Mouse (Mus musculus) thymus, postnatal 10 days (tissue): ENCODE data around the gene Cd200r4.
"Not testable (repeated sequence)": the region's sequence is repeated elsewhere in the genome, so short reads cannot be mapped to it uniquely, and the experiment has no call there.

Source experiments
- DNase-seq, 2 experiments: peaks; one replicate each; pipeline ENCODE4 v3.0.0; 2021; ENCODE audit warnings: low spot score in 2 of 2

Cd200r4 gene

DNA sequence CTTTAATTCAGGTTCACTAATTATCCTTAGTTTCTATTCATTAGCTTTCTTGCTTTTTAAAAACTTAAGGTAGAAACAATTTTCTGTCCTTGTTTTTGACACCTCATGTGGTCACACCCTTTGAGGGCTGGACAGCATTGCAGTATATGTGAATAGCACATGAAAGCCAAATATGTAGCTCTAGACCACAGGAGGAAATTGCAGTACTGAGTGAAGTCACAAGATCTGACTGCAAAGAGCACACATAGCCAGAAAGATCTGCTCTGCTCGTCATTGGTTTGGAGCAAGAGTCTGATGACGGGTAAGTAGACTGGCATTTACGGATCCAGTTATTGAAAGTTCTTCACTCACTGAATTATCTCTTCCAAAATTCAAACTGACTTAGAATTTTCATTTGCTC is at the start of gene Cd200r4:
Gene Cd200r4, plus strand, starts transcription at position 190 of the 400 bp plus-strand sequence.
- DNase-seq: no peak

DNA sequence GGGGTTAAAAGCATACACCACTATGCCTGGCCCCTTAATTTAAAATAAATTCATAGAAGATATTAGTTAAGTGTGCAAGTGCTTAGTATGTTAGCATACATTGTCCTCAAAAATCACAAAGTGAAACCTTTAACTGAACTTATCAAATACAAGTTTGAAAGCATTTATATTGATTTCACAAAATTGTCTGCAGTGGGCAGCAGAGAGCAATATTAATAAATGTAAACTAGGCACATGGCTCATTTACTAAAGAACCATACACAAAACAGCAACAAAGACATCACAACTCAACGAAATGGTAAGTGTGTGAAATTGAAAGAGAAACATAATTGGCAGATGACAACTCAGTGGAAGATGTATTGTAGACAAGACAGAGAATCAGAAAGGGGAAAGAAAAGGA is 49.7 kb upstream of the Cd200r4 start:
- DNase-seq: no peak

DNA sequence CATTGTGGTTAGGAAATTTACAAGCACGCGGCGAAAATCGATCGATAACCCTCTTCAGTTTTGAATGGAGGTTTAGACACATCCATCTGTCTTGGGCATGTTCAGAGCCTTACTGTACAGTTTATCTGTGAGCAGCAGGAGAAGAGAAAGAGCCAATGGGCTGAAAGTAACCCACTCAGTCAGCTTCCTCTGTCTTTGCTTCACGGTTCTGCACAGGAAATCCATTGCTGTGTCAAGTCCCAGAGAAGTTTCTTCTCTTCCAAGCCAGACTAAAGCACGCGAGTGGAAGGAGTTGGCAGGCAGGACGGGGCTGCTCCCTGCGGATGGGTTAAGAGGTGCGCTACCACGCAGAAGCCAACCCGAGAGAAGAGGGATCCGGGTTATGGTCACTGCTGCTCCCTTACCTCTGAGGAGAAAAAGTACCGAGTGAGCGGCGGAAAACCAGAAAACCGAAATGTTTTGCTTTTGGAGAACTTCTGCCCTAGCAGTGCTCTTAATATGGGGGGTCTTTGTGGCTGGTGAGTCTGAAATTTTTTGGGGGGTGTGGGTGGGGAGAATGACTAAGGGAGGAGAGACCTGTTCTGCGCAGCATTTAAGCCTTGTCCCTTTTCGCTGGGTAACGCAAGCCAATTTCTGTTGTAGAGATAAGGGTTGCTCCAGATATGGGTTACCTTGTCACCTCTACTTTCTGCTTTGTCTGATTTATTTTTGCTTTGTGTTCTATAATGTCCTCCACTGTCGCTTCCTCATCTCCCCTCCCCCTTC is 45.8 kb upstream of the Cd200r4 start, which contains the start of gene Cd200r1:
Gene Cd200r1, plus strand, starts transcription at position 182 of the 765 bp plus-strand sequence.
- peak; percentile 22 for DNase-seq

DNA sequence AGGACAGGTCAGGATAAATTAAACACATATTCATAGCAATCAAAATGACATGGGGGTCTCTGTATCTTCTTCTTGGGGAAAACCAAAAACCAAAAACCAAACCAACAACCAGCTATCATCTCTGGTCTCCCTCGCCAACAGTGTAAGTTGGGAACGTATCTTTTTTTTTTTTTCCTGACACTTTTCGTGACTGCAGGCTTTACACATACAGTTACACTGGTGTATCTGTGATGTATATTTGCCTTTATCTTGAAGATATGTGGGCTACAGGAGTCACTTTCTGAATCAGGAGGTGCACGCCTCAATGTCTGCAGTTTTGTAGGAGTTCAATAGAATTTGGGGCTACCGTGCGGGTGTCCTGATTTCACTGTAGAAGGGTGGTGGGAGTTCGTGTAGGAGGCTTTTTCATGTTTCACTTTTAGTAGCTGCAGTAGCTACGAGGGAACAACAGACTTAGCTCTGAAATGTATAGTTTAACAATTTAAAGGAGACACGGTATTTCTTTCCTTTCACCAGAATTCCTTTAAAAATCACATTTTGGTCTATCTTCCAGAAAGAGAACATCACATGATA is 45.1 kb upstream of the Cd200r4 start:
- DNase-seq: no peak

DNA sequence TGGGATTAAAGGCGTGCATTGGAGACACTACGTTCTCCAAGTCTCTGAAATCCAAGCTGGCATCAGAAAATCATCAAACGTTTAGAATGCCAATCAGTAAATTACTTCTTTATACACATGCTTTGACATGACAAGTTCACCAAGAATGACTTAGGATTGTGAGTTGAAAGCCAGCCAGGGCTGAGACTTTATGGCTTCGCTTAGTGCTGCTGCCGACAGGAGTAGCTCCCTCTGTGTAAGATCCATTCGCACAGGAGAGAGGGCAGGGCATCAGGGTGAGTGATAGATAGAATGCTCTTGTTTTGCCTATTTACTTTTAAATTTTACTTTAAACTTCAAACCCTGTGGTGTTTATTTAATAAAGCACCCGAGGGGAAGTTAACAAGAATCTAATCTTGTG is 44.0 kb upstream of the Cd200r4 start:
- DNase-seq: no peak

DNA sequence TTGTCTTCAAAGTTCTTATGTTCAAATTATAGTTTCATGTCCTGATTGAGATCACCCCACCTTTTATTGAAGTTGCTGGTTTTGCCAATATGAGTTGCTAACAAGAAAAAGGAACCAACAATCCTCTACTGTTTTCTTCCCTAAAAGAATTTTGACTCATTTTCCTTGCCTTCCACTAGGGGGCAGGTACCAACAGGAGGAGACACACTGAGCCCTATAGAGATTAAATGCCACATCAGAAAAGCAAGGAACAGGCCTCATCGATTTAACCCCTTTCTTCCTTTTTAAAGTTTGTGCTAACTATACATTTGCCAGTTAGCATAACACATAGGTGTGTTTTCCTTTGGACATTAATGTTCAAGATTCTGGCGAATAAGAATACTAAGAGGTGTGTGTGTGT is 43.6 kb upstream of the Cd200r4 start:
- peak in 1 of 2 experiments; percentile 24 for DNase-seq

DNA sequence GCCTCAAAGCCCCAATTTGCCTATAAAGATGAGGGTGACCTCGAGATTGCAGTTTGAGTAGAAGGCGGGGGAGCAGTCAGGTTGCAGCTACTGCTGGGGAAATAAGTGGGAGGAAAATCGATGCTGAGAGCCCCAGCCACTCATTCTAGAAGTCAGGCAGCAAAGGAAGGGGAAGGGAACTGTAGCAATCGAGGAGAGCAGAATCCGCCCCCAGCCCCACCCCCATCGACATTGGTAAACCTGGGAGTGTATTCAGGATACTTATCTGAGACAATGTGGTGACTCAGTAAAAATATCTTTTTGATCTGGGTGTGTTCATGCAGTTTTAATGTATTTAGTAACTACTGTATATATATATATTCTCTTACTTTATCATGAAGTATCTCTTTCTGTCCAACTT is 39.0 kb upstream of the Cd200r4 start:
- DNase-seq: no peak

DNA sequence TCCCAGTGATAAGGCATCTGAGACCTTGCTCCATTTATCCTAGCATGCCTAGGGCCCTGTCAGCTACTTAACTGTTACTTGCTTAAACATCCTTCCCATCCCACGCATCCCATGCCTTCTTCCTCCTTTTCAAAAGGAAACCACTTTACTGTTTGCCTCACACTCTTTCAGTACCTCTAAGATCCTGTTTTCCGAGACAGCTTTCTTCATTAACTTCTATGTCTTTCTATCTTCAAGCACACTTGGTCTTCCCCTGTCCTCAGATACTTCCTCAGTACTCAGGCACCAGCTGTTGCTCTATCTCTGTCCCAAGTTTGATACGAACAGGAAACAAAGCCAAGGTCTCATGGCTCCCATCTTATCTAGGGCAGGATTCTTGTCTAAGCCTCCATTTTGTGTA is 37.9 kb upstream of the Cd200r4 start:
- no peak for DNase-seq

DNA sequence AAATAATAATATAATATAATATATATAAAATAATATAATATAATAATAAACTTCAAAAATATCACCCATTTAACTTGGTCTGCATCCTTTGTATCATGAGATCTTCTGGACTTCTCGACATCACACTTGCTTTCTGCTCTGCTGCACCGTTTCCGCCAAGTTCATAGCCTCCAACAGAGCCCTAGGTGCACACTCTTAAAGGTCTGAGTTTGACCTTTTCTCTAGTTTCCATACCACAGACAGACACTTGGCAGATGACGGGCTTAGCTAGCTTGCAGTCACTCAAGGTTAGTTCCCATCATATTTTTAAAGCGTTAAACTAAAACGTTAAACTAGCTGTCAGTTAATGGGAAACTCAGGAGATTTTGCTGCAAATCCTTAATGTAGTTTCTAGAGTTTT is 37.3 kb upstream of the Cd200r4 start:
- DNase-seq: no peak

DNA sequence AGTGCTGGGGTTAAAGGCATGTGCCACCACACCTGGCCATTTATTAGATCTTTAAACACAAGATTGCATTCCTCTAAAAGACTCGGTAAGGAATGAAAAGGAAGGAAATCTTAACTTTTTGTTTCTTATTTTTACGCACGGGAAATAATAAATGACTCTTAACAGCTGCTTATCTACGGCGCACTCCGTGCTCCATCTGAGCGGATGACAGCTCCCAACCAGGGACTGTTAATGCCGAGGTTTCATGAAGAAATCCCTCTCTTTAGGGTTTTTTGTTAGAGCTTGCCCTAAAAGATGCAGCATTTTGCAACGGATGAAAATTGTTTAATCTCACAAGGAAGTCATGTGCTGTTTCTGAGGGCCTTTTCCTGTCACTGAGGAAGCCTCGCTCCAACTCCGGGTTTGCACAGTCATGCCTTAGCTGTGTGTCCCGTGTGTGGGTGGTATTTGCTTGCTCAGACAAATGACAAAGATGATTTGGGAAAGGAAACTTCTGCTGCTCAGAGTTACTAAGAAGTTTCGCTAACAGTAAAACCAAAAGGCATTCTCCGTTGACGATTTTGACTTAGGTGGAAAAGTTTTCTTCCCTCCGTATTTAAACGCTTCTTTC is 32.9 kb upstream of the Cd200r4 start:
- peak; percentile 31 to 44 for DNase-seq

DNA sequence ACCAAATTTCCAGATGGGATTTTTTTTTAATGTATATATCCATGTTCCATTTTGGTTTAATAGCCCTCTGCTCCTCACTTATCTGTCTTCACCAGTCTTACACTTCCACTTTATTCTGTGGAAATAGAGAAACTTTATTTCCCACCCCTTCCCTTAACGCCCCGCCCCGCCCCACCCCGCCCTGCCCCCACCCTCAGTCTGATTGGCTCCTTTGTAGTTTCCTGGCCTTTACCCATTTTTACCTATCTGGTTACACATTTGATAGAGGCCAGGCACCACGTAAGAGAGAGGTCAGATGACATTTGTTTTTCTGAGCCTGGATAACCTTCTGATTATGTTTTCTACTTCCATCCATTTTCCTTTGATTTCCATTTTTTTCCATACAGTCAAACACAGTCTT is 32.0 kb upstream of the Cd200r4 start:
- DNase-seq: no peak

DNA sequence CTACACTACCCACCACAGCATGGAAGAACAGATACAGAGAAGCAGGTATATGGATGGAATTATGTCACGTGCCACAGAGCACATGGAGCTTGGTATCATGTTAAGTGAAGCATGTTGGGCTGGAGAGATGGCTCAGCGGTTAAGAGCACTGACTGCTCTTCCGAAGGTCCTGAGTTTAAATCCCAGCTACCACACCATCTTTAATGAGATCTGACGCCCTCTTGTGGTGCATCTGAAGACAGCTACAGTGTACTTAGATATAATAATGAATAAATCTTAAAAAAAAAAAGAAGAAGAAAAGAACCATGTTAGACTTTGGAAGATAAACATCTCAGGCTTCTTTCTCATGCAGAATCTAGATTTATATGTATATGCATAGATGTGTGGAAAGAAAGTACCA is 30.8 kb upstream of the Cd200r4 start:
- no peak for DNase-seq

DNA sequence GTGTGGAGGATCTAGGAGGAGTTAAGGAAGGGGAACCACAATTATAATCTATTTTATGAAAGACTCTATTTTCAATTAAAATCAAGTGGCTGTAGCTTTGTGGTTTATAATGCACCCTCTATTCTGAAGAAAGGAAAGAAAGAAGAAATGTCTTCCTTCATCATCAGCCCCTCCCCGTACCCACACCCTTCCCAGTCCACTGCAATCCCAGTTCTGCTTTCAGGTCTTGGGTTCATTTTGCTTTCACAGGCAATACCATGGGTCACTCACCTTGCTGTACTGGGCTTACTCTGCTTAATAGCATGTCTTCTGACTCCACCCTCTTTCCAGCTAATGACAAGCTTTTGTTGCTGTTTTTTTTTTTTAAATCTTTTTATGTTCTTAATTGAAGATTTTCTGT is 24.6 kb upstream of the Cd200r4 start:
- no peak for DNase-seq

DNA sequence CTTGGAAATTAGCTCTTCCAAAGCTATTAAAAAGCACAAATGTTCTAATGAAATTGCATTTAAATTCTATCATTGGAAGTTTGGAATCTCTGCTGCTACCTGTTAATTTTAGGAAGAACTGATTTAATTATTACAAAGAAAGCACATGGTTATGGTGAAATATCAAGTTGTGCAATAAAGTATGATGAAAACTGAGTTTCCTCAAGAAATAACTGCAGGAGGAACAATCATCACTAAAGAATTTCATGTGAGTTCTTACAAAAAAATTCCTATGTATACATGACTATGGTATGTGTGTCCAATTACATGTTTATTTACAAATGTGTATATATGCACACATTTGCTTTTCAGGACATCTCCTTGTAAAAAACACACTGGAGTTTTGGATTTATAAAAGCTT is 17.1 kb upstream of the Cd200r4 start:
- DNase-seq: no peak

DNA sequence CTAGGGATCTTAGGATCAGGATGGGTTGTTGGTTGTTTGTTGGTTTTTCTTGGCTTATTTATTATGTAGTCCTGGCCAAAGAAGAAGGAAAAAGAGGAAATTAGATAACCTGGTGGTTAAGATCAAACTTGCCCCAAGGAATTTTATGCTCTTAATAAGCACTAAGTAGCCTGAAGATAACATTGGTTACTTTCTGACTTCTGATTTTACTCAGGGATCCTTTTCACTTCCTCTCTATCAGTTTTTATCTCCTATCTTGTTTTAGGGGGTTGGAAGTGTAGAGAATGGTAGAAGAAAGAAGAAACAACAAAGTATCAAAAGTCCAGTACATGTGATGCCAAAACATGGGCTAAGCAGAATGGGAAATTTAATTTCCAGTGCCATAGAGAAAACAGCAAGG is 5.6 kb upstream of the Cd200r4 start:
- DNase-seq: no peak

DNA sequence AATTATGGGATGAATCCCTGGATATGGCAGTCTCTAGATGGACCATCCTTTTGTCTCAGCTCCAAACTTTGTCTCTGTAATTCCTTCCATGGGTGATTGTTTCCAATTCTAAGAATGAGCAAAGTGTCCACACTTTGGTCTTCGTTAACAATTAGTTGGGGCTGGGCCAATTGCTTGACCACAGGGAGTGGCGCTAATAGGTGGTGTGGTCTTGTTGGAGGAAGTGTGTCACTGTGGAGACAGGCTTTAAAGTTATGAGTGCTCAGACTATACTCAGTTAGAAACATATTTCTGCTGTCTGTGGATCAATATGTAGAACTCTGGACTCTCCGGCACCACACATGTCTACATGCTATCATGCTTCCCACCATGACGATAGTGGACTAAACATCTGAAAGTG is 1.3 kb upstream of the Cd200r4 start:
- DNase-seq: not testable (repeated sequence)

DNA sequence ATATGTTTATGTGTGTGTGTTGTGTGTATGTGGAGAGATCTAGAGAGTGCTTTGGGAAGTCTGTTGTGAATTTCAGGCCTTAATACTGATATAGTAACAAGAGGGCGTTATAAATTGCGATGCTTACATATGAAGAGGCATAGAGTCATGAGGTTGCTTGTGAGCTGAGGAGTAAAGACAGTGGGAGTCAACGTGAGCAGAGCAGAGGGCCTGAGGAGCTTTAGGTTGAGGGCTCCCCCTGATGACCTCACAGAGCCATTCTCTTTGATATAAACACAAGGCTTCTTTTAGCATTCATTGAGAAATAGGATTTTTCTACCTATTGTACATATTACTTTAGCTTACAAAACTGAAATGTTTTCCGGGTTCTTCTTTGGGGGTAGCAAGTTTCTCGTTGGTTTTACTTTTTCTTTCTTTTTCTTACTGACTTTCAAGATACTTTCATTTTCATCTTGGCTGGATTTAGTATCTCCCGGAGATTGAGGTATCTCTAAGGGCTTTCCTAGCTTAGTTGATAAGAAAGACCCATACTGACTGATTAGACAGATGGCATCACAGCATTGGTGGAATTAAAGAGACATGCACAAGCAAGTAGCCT is 1.0 kb downstream of the Cd200r4 start:
- no peak for DNase-seq

DNA sequence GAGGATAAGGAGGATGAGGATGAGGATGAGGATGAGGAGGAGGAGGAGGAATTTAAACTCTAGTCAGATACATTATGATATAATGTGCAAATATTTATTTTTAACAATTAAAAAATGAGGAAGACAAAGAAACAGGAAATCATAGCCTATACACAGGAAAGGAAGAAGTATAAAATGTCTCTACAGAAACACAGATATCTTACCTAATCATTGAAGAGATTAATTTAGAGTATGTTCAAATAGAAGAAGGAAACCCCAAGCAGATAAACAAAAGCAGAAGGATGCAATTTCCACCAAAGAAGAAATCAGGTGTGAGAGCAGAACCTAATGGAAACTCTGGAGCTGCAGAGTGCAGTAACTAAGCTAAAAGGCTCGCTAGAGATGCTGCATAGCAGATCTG is 6.5 kb downstream of the Cd200r4 start:
- no peak for DNase-seq

DNA sequence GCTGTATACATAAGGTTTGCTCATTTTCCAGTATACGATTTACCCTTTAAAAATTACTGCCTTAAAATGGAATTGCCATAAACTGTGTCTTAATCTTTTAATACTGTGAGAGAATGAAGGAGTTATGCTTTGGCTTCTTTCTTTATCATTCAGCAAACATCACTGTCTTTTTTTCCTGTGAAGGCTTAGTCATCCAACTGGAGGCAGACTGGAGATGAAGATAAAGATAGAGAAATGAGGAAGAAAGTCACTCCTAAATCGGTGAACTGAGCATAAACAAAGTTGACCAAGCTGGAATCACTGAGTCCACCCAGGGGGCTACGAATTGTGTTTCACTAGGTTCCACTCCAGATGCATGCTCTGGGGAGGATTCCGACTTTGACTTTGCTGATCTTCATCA is 9.0 kb downstream of the Cd200r4 start:
- no peak for DNase-seq

DNA sequence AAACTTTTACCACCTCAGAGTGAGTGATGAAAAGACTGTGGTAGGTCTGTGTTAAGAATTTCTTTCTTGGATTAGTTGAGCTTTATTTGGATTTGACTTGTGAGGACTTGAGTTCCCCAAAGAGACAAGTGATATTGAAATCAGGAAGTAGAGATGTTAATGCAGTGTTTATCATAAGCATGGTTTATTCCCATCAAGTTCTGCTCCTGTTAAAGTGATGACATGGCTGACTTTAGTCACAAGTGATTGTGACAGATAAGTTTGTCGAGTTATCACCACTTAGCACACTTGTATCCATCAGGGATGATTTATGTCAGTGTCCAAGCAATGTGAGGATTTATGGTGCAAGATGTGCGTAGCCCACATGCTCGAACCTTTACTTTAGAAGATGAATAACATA is 20.8 kb downstream of the Cd200r4 start:
- no peak for DNase-seq

DNA sequence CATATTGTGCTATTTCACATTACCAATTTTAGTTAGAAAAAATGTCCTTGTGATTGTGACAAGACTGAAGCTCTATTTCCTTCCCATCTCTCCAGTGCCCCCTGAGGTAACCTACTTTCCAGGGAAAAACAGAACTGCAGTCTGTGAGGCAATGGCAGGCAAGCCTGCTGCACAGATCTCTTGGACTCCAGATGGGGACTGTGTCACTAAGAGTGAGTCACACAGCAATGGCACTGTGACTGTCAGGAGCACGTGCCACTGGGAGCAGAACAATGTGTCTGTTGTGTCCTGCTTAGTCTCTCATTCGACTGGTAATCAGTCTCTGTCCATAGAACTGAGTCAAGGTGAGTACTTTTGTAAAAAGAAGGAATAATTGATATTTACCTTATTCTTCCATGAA is 21.7 kb downstream of the Cd200r4 start:
- not testable (repeated sequence) for DNase-seq

DNA sequence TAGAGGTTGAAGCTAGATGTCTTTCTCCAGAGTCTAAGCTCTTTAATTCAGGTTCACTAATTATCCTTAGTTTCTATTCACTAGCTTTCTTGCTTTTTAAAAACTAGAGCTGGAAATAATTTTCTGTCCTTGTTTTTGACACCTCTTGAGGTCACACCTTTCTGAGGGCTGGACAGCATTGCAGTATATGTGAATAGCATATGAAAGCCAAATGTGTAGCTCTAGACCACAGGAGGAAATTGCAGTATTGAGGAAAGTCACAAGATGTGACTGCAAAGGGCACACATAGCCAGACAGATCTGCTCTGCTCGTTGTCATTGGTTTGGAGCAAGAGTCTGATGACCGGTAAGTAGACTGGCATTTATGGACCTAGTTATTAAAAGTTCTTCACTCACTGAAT is 55.3 kb downstream of the Cd200r4 start, which contains the start of gene Cd200r2:
Gene Cd200r2, plus strand, starts transcription at position 301 of the 400 bp plus-strand sequence.
- DNase-seq: no peak

DNA sequence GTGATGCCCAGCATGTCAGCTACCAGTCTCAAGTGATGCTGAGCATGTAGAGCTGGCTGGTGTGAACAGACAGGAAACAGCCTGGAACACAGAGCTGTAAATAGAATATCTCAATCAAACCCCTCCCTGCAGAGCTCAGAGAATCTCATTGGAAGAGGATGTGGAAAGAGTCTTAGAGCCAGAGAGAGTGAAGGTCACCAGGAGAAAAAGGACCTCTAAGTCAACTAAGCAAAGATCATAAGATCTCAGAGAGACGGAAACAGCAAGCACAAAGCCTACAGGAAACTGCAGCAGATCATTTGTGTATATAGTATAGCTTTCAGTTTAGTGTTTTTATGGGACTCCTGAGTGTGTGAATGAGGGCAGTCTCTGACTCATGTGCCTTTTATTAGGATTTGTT is 63.6 kb downstream of the Cd200r4 start:
- DNase-seq: no peak
